Mouse (Mus musculus) bone marrow macrophage, adult 2 months (primary cell): ENCODE data around the gene Tbc1d2b.

ENCODE experiments used
- CTCF ChIP-seq: IDR thresholded peaks from 2 replicates; pipeline ENCODE4 v1.5.1; 2012; ENCODE audit warnings: low read depth, mild to moderate bottlenecking, low read length, moderate library complexity
- POLR2A ChIP-seq: IDR thresholded peaks from 2 replicates; pipeline ENCODE4 v1.6.1; 2012; ENCODE audit warnings: mild to moderate bottlenecking, low read depth, low read length, borderline replicate concordance

- no peak for TF ChIP-seq POLR2A
- no peak for TF ChIP-seq CTCF
Observed at GRCm38 (mm10) chr9:90237232-90238062, 33.2 kb downstream of the Tbc1d2b start.
